Mouse (Mus musculus) cerebellum, postnatal 36 days (tissue): ENCODE measurements at regions not wholly inside any gene's neighbourhood (a gene's known extent, or its start where the extent isn't known, plus 50 kb on each side); places are given as distances from the start of the nearest gene placed in this dataset.

Source experiments
- DNase-seq, 2 experiments: peaks; one replicate each; pipeline ENCODE4 v3.0.0; 2021 to 2022; ENCODE audit warnings: mixed read lengths in 2 of 2

GRCm38 (mm10) chr19:21012391-21012790, 58.4 kb upstream of the Tmc1 start:
- no peak for DNase-seq

- DNase-seq = no peak
These were observed 55.6 kb upstream of the Tmc1 start for GRCm38 (mm10) chr19:21009607-21010006.

GRCm38 (mm10) chr19:21004411-21004810, 50.4 kb upstream of the Tmc1 start:
- DNase-seq = no peak
